Mouse (Mus musculus) macrophage (primary cell): Measurements from ENCODE around the gene Ddx20. TPM values are rescaled to one million over a fixed set of nuclear protein-coding genes. Genes with fewer than 3 reads are reported as not detected.
A peak's percentile ranks its signal among the peaks of the same experiment; 100 is the strongest.

Experiments used
- H3K27ac ChIP-seq: fragments of 350-480 bp; formaldehyde crosslinking; 2 replicates; pipeline ENCODE4 v1.9.0; 2021
- H3K36me3 ChIP-seq: fragments of 350-480 bp; formaldehyde crosslinking; 2 replicates; pipeline ENCODE4 v1.9.0; 2021; ENCODE audit errors: inconsistent target
- H3K4me3 ChIP-seq: fragments of 350-480 bp; formaldehyde crosslinking; 2 replicates; pipeline ENCODE4 v1.9.0; 2021; ENCODE audit errors: inconsistent target
- H3K79me2 ChIP-seq: fragments of 350-480 bp; formaldehyde crosslinking; 2 replicates; pipeline ENCODE4 v1.9.0; 2021; ENCODE audit errors: inconsistent target
- whole genome bisulfite sequencing: methylation state at CpG from one replicate; pipeline ENCODE4 v1.1.7; 2026; ENCODE audit warnings: inconsistent platforms; ENCODE audit not compliant: missing documents; 5-methylcytosine and 5-hydroxymethylcytosine counted together
- polyA plus RNA-seq: library from polyadenylated mRNA; stranded (reverse); fragments of 250-400 nt; gene quantifications from 3 replicates; pipeline ENCODE4 v1.2.4, GENCODE M21; 2018; ENCODE audit warnings: inconsistent platforms
- total RNA-seq, 78 experiments: library from RNA; depleted of rRNA; stranded (reverse); fragments of 250-400 nt; gene quantifications; 1 replicate in 9 of 78; 2 replicates in 24 of 78; 3 replicates in 43 of 78; 4 replicates in 2 of 78; pipeline ENCODE4 v1.2.4; 2018; ENCODE audit warnings: inconsistent platforms in 56 of 78

Gene Ddx20
- 10 to 100 TPM in 12 of 26 experiments, 1 to 10 TPM in 14; 2.6 to 20.0 (median 8.5) TPM for total RNA-seq (2018; cell fraction: chromatin; rRNA removed)
- total RNA-seq (2018; cell fraction: cytosol; rRNA removed), result 10 to 100 TPM in 12 of 26 experiments, 1 to 10 TPM in 14; 5.2 to 12.4 (median 9.8) TPM
- 10 to 100 TPM in 9 of 26 experiments, 1 to 10 TPM in 17; 3.5 to 18.4 (median 8.4) TPM for total RNA-seq (2018; cell fraction: nucleus; rRNA removed)
- polyA plus RNA-seq, result 7.6 to 11.7 TPM (median 8.4 TPM) in 3 replicates

- H3K36me3 ChIP-seq, result 0 out of 2 replicates have a peak, but pooled peaks cover 2% of the 10 kb centered on the region
These were observed at the start of gene Ddx20 for GRCm38 (mm10) chr3:105687324-105688060. TSS of gene Ddx20 (minus strand) at chr3:105687574.

DNA sequence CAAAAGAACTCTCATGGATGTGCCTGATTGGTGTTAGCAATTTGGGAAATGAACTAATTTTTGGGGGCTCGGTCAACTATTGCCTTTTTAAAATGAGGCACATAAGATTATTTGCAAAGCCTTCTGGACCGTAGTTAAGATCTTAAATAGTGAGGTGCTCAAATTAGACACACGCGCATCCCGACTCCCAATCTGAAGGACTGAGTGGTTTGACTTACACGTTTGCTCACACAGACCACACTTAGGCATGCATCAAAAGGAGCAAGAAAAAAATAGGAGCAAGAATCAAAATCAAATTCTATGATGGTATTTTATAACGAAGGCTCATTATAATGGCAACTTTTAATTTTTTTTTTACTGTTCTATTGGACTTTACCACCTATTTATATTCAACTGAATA, 49.7 kb upstream of the Ddx20 start:
- H3K27ac ChIP-seq, result no peak overlapping the region
- 88% methylated on average over 7 of the region's 7 CpGs for WGBS
- H3K36me3 ChIP-seq, result peaks cover 64% of the 10 kb centered on the region
- H3K4me3 ChIP-seq, result no peak overlapping the region
- H3K79me2 ChIP-seq, result peaks cover 11% of the 10 kb centered on the region; the same call in 1 of the 2 replicates

More at GRCm38 (mm10) chr3:105687324-105688060, at the start of gene Ddx20:
- peaks cover 19% of the 10 kb centered on the region for H3K79me2 ChIP-seq
- H3K27ac ChIP-seq, result peak within 1 kb of the TSS; percentile 69
- 1% methylated on average over 72 of the region's 72 CpGs for WGBS
- peak within 1 kb of the TSS; percentile 59 for H3K4me3 ChIP-seq

DNA sequence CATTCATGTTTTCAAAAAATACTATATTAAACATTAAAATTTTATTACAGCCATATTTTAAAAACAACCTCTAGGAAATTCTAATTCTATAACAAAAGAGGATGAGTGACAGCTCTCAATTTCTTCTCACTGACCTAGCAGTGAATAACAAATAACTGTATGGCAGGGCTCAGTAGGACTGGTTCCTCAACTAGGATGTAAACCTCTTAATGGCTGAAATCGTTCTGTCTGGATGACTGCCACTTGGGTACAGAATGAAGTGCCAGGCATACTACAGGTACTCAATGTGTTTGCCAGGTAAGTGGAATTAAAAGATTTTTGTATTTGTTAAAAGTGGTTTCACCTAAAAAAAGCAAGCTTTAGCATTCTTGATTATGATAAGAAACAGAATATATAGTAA, 48.8 kb upstream of the Ddx20 start:
- Histone ChIP-seq H3K27ac (no peak overlapping the region), H3K36me3 (peaks cover 71% of the 10 kb centered on the region), H3K79me2 (peaks cover 2% of the 10 kb centered on the region; the same call in 1 of the 2 replicates), H3K4me3 (no peak overlapping the region)
- WGBS, result 92% methylated on average over 1 of the region's 1 CpGs

DNA sequence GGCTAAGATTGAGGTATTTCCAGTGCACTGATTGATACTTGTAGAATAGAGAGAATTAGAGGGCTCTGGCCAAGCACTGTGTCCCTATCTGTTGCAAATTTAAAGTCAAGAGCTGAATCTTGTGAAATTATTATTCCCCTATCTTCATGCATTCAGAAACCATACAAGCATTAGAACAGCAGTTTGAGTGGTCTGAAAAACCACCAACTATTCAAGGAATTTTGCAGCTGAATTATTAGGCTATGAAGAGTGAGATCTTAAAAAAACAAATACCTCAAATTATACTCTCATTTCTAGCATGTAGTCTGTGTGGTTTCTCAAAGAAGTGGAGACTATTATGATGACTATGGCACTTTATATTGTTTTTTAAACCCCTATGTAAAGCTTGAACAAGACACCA, 47.9 kb upstream of the Ddx20 start:
- H3K79me2 ChIP-seq, result no peaks in the 10 kb centered on the region
- no peak overlapping the region for H3K27ac ChIP-seq
- H3K4me3 ChIP-seq, result no peak overlapping the region
- peaks cover 70% of the 10 kb centered on the region for H3K36me3 ChIP-seq

GRCm38 (mm10) chr3:105733538-105733937, 46.2 kb upstream of the Ddx20 start:
- no peak overlapping the region for H3K27ac ChIP-seq
- peaks cover 65% of the 10 kb centered on the region for H3K36me3 ChIP-seq
- WGBS, result 91% methylated on average over 4 of the region's 4 CpGs
- no peaks in the 10 kb centered on the region for H3K79me2 ChIP-seq
- H3K4me3 ChIP-seq, result no peak overlapping the region

DNA sequence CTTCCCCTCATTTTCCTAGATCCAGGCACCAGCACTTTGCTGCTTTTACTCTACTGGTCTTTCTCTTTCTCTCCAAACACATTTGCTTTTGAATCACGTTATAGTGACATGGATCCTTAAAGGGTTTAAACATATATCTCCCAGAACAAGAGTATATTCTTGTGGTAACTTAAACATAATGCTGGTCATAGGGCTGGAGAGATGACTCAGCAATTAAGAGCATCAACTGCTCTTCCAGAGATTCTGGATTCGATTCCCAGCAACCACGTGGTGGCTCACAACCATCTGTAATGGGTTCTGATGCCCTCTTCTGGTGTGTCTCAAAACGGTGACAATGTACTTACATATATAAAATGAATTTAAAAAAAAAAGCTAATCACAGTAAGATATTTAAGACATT, 45.0 kb upstream of the Ddx20 start:
- no peaks in the 10 kb centered on the region for H3K79me2 ChIP-seq
- peaks cover 65% of the 10 kb centered on the region for H3K36me3 ChIP-seq
- WGBS, result 92% methylated on average over 4 of the region's 4 CpGs
- no peak overlapping the region for H3K27ac ChIP-seq
- H3K4me3 ChIP-seq, result no peak overlapping the region

DNA sequence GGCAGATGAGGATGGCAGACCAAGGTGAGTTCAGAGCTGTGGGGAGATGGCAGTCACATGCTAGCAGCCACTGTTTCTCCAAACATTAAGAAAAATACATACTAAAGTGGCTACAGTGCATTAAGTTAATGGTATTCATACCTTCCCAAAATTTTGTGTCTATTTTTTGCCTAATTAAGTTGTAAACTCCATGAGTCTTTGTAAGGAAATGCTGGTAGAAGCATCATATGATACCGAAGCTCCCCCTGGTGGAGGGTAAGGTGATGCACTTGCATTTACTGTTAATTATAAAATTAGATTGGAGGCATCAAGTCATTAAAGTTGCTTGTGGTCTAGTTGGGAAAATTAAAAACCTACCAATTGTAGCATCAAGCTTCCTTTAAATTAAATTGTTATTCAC, 38.7 kb upstream of the Ddx20 start:
- no peaks in the 10 kb centered on the region for H3K79me2 ChIP-seq
- 10% methylated on average over 1 of the region's 1 CpGs for WGBS
- H3K36me3 ChIP-seq, result peaks cover 17% of the 10 kb centered on the region
- no peak overlapping the region for H3K27ac ChIP-seq
- no peak overlapping the region for H3K4me3 ChIP-seq

DNA sequence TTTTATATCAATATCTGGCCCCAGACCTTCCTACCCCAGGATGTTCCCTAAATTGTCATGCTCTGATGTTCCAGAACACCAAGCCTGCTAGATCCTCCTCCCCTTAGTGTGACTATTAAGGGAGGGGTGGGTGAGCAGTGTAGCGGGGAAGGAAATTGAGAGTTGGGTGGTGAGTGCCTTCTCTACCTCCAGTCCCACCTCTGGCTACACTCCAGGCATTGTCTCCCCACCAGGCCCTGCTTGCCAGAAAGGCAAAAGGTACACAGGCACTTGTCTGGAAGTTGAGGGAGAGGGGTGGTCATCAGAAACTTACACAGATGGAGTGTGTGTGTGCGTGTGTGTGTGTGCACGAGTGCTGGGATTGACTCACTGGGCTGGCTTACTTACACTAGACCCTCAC, 35.1 kb upstream of the Ddx20 start:
- H3K79me2 ChIP-seq, result no peaks in the 10 kb centered on the region
- 98% methylated on average over 3 of the region's 3 CpGs for WGBS
- no peak overlapping the region for H3K27ac ChIP-seq
- no peak overlapping the region for H3K4me3 ChIP-seq
- H3K36me3 ChIP-seq, result peaks cover 2% of the 10 kb centered on the region; the same call in 1 of the 2 replicates

DNA sequence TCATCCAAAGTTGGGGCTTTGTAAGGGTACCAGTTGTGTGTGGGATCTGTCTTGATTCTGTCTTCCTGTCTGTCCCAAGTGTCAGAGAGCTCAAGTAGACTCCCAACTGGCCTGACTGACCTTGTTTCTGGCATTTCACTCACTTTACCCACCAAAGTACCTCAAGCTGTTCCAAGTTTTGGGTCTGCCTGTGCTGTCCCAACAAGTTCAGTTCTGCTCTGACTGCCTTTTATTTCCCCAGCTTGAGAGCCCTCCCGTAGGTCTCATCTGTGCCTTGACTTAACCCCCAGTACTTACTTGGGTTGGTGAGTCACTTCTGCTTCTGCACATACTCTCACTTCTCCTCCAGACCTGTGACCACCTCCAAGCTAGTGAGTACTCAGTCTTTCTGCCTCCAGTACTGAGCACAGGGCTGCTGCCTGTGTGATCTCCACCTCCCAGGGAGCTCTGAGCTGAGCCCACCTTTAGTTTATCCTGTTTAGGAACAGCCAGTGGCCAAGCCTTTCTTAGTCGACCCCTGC, 34.4 kb upstream of the Ddx20 start:
- 27% methylated on average over 2 of the region's 2 CpGs for WGBS
- H3K4me3 ChIP-seq, result no peak overlapping the region
- no peaks in the 10 kb centered on the region for H3K36me3 ChIP-seq
- H3K79me2 ChIP-seq, result no peaks in the 10 kb centered on the region
- H3K27ac ChIP-seq, result no peak overlapping the region

GRCm38 (mm10) chr3:105720514-105720913, 33.1 kb upstream of the Ddx20 start:
- 84% methylated on average over 4 of the region's 4 CpGs for WGBS
- Histone ChIP-seq H3K27ac (no peak overlapping the region), H3K79me2 (no peaks in the 10 kb centered on the region), H3K36me3 (no peaks in the 10 kb centered on the region), H3K4me3 (no peak overlapping the region)

- Histone ChIP-seq H3K36me3 (no peaks in the 10 kb centered on the region), H3K4me3 (no peak overlapping the region), H3K27ac (no peak overlapping the region), H3K79me2 (no peaks in the 10 kb centered on the region)
- WGBS, result 42% methylated on average over 4 of the region's 4 CpGs
These were observed 32.6 kb upstream of the Ddx20 start for GRCm38 (mm10) chr3:105719979-105720378.

- 87% methylated on average over 4 of the region's 4 CpGs for WGBS
- Histone ChIP-seq H3K4me3 (no peak overlapping the region), H3K79me2 (no peaks in the 10 kb centered on the region), H3K36me3 (no peaks in the 10 kb centered on the region), H3K27ac (no peak overlapping the region)
These were observed 31.4 kb upstream of the Ddx20 start for GRCm38 (mm10) chr3:105718746-105719145.

GRCm38 (mm10) chr3:105717856-105718555, 30.6 kb upstream of the Ddx20 start:
- H3K4me3 ChIP-seq, result no peak overlapping the region
- no peaks in the 10 kb centered on the region for H3K79me2 ChIP-seq
- 96% methylated on average over 11 of the region's 11 CpGs for WGBS
- no peaks in the 10 kb centered on the region for H3K36me3 ChIP-seq
- no peak overlapping the region for H3K27ac ChIP-seq

GRCm38 (mm10) chr3:105716353-105717000, 29.1 kb upstream of the Ddx20 start:
- Histone ChIP-seq H3K4me3 (no peak overlapping the region), H3K36me3 (no peaks in the 10 kb centered on the region)
- 76% methylated on average over 18 of the region's 18 CpGs for WGBS

More at GRCm38 (mm10) chr3:105716353-105717000, 29.1 kb upstream of the Ddx20 start:
- Histone ChIP-seq H3K79me2 (no peaks in the 10 kb centered on the region), H3K27ac (no peak overlapping the region)
